Mouse (Mus musculus): ENCODE measurements around the gene Lep. TPM values are rescaled to one million over a fixed set of nuclear protein-coding genes. Genes with fewer than 3 reads are reported as not detected.
A peak's percentile ranks its signal among the peaks of the same experiment; 100 is the strongest.

Gene Lep
- polyA plus RNA-seq, 1 experiment from 2014 or later, result not detected

GRCm38 (mm10) chr6:29021501-29021900 lies 38.5 kb upstream of the Lep start:
- no peak for ATAC-seq (replicated peaks; ENCODE audit: low FRiP score, low read depth)
- Histone ChIP-seq H3K9ac (ENCODE audit: low read depth, low read length) (no peak overlapping the region), H3K4me3 (replicated peaks; ENCODE audit: low read depth, low read length) (no peak overlapping the region), H3K27me3 (ENCODE audit: insufficient read depth, low read length) (no peaks in the 10 kb centered on the region), H3K4me1 (replicated peaks; ENCODE audit: insufficient read depth, low read length) (peaks cover 6% of the 10 kb centered on the region), H3K9me3 (replicated peaks; ENCODE audit: low read length) (no peaks in the 10 kb centered on the region), H3K27ac (no peak overlapping the region), H3K4me2 (ENCODE audit: low read length) (no peak overlapping the region), H3K36me3 (ENCODE audit: insufficient read depth, low read length) (no peaks in the 10 kb centered on the region)
- TF ChIP-seq CTCF (IDR thresholded peaks at IDR 0.05; ENCODE audit: low read depth), result no peak
- no peak for DNase-seq (ENCODE audit: low spot score)
- WGBS, result 50% methylated on average over 6 of the region's 6 CpGs

GRCm38 (mm10) chr6:29022115-29022514 lies 37.9 kb upstream of the Lep start:
- DNase-seq (ENCODE audit: low spot score) (peak; percentile 62), ATAC-seq (replicated peaks; ENCODE audit: low FRiP score, low read depth) (no peak; the same call in 1 of the 2 replicates)
- Histone ChIP-seq H3K9ac (ENCODE audit: low read depth, low read length) (no peak overlapping the region), H3K4me3 (replicated peaks; ENCODE audit: low read depth, low read length) (no peak overlapping the region), H3K4me2 (ENCODE audit: low read length) (no peak overlapping the region), H3K27ac (no peak overlapping the region), H3K9me3 (replicated peaks; ENCODE audit: low read length) (no peaks in the 10 kb centered on the region), H3K4me1 (replicated peaks; ENCODE audit: insufficient read depth, low read length) (peaks cover under 1% of the 10 kb centered on the region; the same call in 1 of the 2 replicates), H3K27me3 (ENCODE audit: insufficient read depth, low read length) (no peaks in the 10 kb centered on the region), H3K36me3 (ENCODE audit: insufficient read depth, low read length) (no peaks in the 10 kb centered on the region)
- TF ChIP-seq CTCF (IDR thresholded peaks at IDR 0.05; ENCODE audit: low read depth), result no peak
- 34% methylated on average over 5 of the region's 5 CpGs for WGBS

DNA sequence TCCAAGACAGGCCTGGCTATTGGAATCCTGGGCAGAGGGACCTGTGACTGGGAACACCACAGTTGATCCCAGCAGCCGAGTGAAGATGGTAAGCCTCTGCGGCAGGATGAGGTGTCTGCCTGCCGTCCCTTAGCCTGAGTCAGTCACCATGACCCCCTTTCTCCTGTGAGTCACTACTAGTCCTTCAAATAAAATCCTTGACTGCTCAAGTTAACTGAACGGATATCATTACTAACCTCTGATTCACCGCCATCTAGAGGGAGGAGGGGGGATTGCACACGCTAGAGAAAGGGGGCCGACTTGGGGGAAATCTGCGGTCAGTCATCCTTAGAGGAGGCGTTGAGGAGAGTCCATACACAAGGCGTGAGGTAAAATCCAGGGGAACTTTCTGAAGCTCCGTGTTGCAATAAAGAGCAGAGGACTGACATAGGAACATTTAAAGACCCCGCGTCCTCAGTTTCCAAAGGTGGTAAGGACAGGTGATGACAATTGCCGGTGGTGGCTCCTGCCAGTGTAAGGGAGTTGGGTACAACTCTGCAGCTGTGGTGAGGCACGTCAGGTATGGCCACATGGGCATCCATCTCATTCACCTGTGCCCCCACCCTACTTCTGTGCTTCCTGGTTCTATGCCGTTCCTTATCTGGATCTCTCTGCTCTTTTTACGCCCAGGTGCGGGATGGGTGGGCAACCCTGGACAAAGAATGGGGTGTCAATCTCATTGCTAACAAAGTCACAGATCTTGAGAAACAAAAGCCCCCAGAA lies 36.6 kb upstream of the Lep start:
- 32% methylated on average over 18 of the region's 18 CpGs for WGBS
- H3K4me1 ChIP-seq (replicated peaks; ENCODE audit: insufficient read depth, low read length), result no peaks in the 10 kb centered on the region
- peak; percentile 79 for TF ChIP-seq CTCF (IDR thresholded peaks at IDR 0.05; ENCODE audit: low read depth)
- H3K9ac ChIP-seq (ENCODE audit: low read depth, low read length), result no peak overlapping the region
- H3K4me3 ChIP-seq (replicated peaks; ENCODE audit: low read depth, low read length), result no peak overlapping the region
- H3K9me3 ChIP-seq (replicated peaks; ENCODE audit: low read length), result no peaks in the 10 kb centered on the region
- H3K36me3 ChIP-seq (ENCODE audit: insufficient read depth, low read length), result no peaks in the 10 kb centered on the region
- H3K4me2 ChIP-seq (ENCODE audit: low read length), result no peak overlapping the region
- DNase-seq (ENCODE audit: low spot score) (peak; percentile 86), ATAC-seq (replicated peaks; ENCODE audit: low FRiP score, low read depth) (0 out of 2 replicates have a peak, but pooled peaks have one; percentile 27)
- H3K27ac ChIP-seq, result no peak overlapping the region
- no peaks in the 10 kb centered on the region for H3K27me3 ChIP-seq (ENCODE audit: insufficient read depth, low read length)

DNA sequence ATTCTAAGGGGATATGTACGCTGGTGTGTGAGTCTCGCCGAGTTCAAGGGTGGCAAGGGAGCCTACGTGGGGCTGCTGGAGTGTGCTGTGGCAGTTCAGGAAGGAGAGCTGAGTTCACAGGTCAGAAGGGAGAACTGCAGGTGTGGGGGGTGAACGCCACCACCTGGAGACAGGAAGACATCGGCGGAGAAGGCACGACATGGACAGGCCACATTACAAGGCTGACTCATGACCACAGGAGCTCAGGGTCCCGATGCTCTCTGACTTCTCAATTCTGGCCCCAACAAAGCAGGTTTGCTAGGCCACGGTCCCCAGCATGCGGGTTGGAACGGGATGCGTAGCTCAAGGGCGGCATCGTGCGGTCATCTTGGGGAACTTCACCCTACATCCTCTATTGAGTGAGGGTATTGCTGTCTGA lies 36.0 kb upstream of the Lep start:
- Histone ChIP-seq H3K36me3 (ENCODE audit: insufficient read depth, low read length) (no peaks in the 10 kb centered on the region), H3K4me2 (ENCODE audit: low read length) (no peak overlapping the region), H3K27me3 (ENCODE audit: insufficient read depth, low read length) (no peaks in the 10 kb centered on the region), H3K27ac (no peak overlapping the region), H3K4me1 (replicated peaks; ENCODE audit: insufficient read depth, low read length) (no peaks in the 10 kb centered on the region), H3K9ac (ENCODE audit: low read depth, low read length) (no peak overlapping the region), H3K9me3 (replicated peaks; ENCODE audit: low read length) (no peaks in the 10 kb centered on the region), H3K4me3 (replicated peaks; ENCODE audit: low read depth, low read length) (no peak overlapping the region)
- ATAC-seq (replicated peaks; ENCODE audit: low FRiP score, low read depth), result peak; percentile 66
- peak; percentile 89 for DNase-seq (ENCODE audit: low spot score)
- TF ChIP-seq CTCF (IDR thresholded peaks at IDR 0.05; ENCODE audit: low read depth), result peak; percentile 95
- 5% methylated on average over 16 of the region's 16 CpGs for WGBS

DNA sequence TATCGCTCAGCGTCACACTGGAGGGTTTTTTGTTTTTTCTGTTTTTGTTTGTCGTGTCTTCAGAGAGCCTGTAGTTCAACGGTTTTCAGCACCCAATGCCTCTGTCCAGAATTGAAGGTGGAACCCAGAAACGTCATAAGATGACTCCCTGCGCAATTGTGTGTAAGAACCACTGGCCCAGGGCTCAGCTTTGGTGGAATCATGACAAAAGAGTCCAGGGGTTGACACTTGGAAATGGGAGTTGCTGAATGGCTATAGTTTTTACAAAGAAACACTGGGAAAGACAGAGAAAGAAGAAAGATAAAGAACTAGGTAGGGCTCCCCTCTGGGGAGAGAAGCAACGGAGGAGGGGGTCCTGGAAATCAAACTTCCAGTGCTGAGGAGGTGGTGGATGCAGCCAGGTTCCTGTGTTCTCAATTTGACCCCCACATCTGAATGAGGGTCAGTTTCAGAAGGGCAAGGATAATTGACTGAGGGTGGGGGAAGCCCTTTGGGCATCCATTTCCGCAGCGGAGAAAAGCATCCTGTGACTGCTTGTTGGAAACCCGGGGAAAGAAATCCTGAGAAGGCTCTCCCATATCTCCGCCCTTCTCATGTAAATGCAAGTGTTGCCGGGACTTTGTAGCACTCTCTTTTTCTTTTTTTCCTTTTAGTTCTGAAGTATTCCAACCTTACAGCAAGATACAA lies 34.1 kb upstream of the Lep start:
- Histone ChIP-seq H3K9ac (ENCODE audit: low read depth, low read length) (no peak overlapping the region), H3K4me3 (replicated peaks; ENCODE audit: low read depth, low read length) (no peak overlapping the region), H3K4me1 (replicated peaks; ENCODE audit: insufficient read depth, low read length) (no peaks in the 10 kb centered on the region), H3K4me2 (ENCODE audit: low read length) (no peak overlapping the region), H3K27me3 (ENCODE audit: insufficient read depth, low read length) (no peaks in the 10 kb centered on the region), H3K9me3 (replicated peaks; ENCODE audit: low read length) (no peaks in the 10 kb centered on the region), H3K36me3 (ENCODE audit: insufficient read depth, low read length) (no peaks in the 10 kb centered on the region), H3K27ac (no peak overlapping the region)
- DNase-seq (ENCODE audit: low spot score), result peak; percentile 14
- no peak for TF ChIP-seq CTCF (IDR thresholded peaks at IDR 0.05; ENCODE audit: low read depth)
- WGBS, result 39% methylated on average over 12 of the region's 12 CpGs
- no peak for ATAC-seq (replicated peaks; ENCODE audit: low FRiP score, low read depth)

DNA sequence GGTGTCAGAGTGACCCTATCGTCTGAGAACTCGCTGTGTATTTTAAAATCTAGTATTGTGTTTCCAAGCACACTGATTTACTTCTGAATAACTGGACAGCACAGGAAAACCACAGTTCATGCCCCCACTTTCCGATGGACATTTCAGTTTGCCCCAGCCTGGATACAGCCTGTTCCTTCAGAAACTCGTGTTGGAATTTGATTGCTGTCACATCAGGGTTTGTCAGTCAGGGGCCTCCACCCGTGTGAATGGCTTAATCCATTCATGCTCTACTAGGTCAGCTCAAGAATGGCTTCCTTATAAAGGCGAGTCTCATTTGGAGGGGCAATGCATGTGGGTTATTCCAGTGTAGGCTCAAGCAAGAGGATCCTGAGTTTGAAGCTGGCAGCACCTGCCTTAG lies 33.3 kb upstream of the Lep start:
- no peaks in the 10 kb centered on the region for H3K9me3 ChIP-seq (replicated peaks; ENCODE audit: low read length)
- DNase-seq (ENCODE audit: low spot score) (no peak), ATAC-seq (replicated peaks; ENCODE audit: low FRiP score, low read depth) (no peak)
- no peak overlapping the region for H3K4me3 ChIP-seq (replicated peaks; ENCODE audit: low read depth, low read length)
- H3K4me1 ChIP-seq (replicated peaks; ENCODE audit: insufficient read depth, low read length), result no peaks in the 10 kb centered on the region
- no peak overlapping the region for H3K4me2 ChIP-seq (ENCODE audit: low read length)
- no peaks in the 10 kb centered on the region for H3K27me3 ChIP-seq (ENCODE audit: insufficient read depth, low read length)
- H3K27ac ChIP-seq, result no peak overlapping the region
- WGBS, result 39% methylated on average over 6 of the region's 6 CpGs
- H3K36me3 ChIP-seq (ENCODE audit: insufficient read depth, low read length), result no peaks in the 10 kb centered on the region
- no peak overlapping the region for H3K9ac ChIP-seq (ENCODE audit: low read depth, low read length)
- TF ChIP-seq CTCF (IDR thresholded peaks at IDR 0.05; ENCODE audit: low read depth), result no peak
